25 mouse cellular contexts compared by ENCODE assay signal in genomic region chr8:4188605-4189004, GRCm38 (mm10). TPM values are rescaled to one million over a fixed set of nuclear protein-coding genes. Genes with fewer than 3 reads are reported as not detected.
A peak's percentile ranks its signal among the peaks of the same experiment; 100 is the strongest.
DNase-seq lines count a peak whose midpoint lies in the region; ATAC-seq lines count a peak whose summit lies in the region.
"Had no signal": no experiment of that assay in that cellular context is flagged by ENCODE, and none has a peak within 500 bp of the region (broad histone marks: within the 10 kb centered on the region; RNA-seq: fewer than 3 reads in every experiment).

No protein-coding gene starts in this region.

- peaks cover 25% of the 10 kb centered on the region for H3K4me1 ChIP-seq in hindbrain, embryonic 13.5 days (replicated peaks)
- peaks cover 7% of the 10 kb centered on the region; the same call in 1 of the 2 replicates for H3K4me1 ChIP-seq in hindbrain, embryonic 11.5 days (replicated peaks; ENCODE audit: control insufficient read depth, insufficient read depth, low read length)
- peaks cover 35% of the 10 kb centered on the region for H3K4me1 ChIP-seq in liver, embryonic 12.5 days

- H3K9me3 ChIP-seq in hindbrain, embryonic 13.5 days: no peaks in the 10 kb centered on the region
- H3K9me3 ChIP-seq in hindbrain, embryonic 11.5 days (ENCODE audit: control insufficient read depth, low read length): no peaks in the 10 kb centered on the region
- no peaks in the 10 kb centered on the region for H3K9me3 ChIP-seq in liver, embryonic 12.5 days (replicated peaks)
- H3K9me3 ChIP-seq: forebrain, embryonic 10.5 days; hindbrain, embryonic 10.5 days; limb, embryonic 10.5 days; midbrain, embryonic 12.5 days had no signal

- no peak for DNase-seq in hindbrain, embryonic 11.5 days (ENCODE audit: low spot score)
- no peak for DNase-seq in cerebellum, adult 18-20 months
- no peak for DNase-seq in kidney, adult 8-10 months
- DNase-seq: adrenal gland, postnatal 36 days; cerebellum, adult 2 months; gastrocnemius, postnatal 25 days; kidney, postnatal 4 days; right cerebral cortex, postnatal 14 days had no signal

- H3K4me2 ChIP-seq in hindbrain, embryonic 13.5 days: no peak overlapping the region
- no peak overlapping the region for H3K4me2 ChIP-seq in hindbrain, embryonic 11.5 days (replicated peaks; ENCODE audit: low read depth, low read length)
- peak overlapping the region; percentile 64 for H3K4me2 ChIP-seq in liver, embryonic 12.5 days
- H3K4me2 ChIP-seq: midbrain, embryonic 12.5 days had no signal

- H3K27me3 ChIP-seq in hindbrain, embryonic 13.5 days: no peaks in the 10 kb centered on the region
- H3K27me3 ChIP-seq in hindbrain, embryonic 11.5 days (ENCODE audit: control insufficient read depth, insufficient read depth, low read length): no peaks in the 10 kb centered on the region
- no peaks in the 10 kb centered on the region; the same call in 1 of the 2 replicates for H3K27me3 ChIP-seq in liver, embryonic 12.5 days (replicated peaks)
- H3K27me3 ChIP-seq: midbrain, embryonic 12.5 days had no signal

- H3K9ac ChIP-seq in hindbrain, embryonic 13.5 days: no peak overlapping the region
- no peak overlapping the region for H3K9ac ChIP-seq in hindbrain, embryonic 11.5 days (ENCODE audit: low read depth, low read length)
- peak overlapping the region; percentile 65 for H3K9ac ChIP-seq in liver, embryonic 12.5 days
- H3K9ac ChIP-seq: midbrain, embryonic 12.5 days had no signal

- no peak for ATAC-seq in hindbrain, embryonic 13.5 days (ENCODE audit: low FRiP score)
- ATAC-seq in hindbrain, embryonic 11.5 days (ENCODE audit: low FRiP score): no peak
- peak; percentile 36; the same call in 1 of the 2 replicates for ATAC-seq in erythroblast, adult 5-6 weeks (replicated peaks; ENCODE audit: low FRiP score, poor library complexity, severe bottlenecking)
- ATAC-seq in liver, embryonic 12.5 days: peak; percentile 64
- ATAC-seq in megakaryocyte-erythroid progenitor cell, adult 5-6 weeks (replicated peaks; ENCODE audit: low FRiP score, low TSS enrichment, poor library complexity, severe bottlenecking): 0 out of 2 replicates have a peak, but pooled peaks have one; percentile 1
- ATAC-seq: forebrain, embryonic 16.5 days; intestine, postnatal 0 days; lung, postnatal 0 days had no signal

- H3K27ac ChIP-seq in hindbrain, embryonic 13.5 days: 0 out of 2 replicates have a peak overlapping the region, but pooled peaks have one; percentile 35
- H3K27ac ChIP-seq in hindbrain, embryonic 11.5 days (ENCODE audit: low read depth, low read length): no peak overlapping the region
- peak overlapping the region; percentile 87 for H3K27ac ChIP-seq in liver, embryonic 12.5 days
- H3K27ac ChIP-seq: forebrain, embryonic 10.5 days; hindbrain, embryonic 10.5 days; limb, embryonic 10.5 days; midbrain, embryonic 12.5 days had no signal

- no peak overlapping the region for H3K4me3 ChIP-seq in hindbrain, embryonic 13.5 days
- H3K4me3 ChIP-seq in hindbrain, embryonic 11.5 days (ENCODE audit: low read depth, low read length): no peak overlapping the region
- no peak overlapping the region for H3K4me3 ChIP-seq in liver, embryonic 12.5 days
- H3K4me3 ChIP-seq: forebrain, embryonic 10.5 days; hindbrain, embryonic 10.5 days; limb, embryonic 10.5 days; midbrain, embryonic 12.5 days had no signal

- H3K36me3 ChIP-seq in hindbrain, embryonic 13.5 days: peaks cover 79% of the 10 kb centered on the region
- H3K36me3 ChIP-seq in hindbrain, embryonic 11.5 days (ENCODE audit: control insufficient read depth, insufficient read depth, low read length): no peaks in the 10 kb centered on the region
- peaks cover 8% of the 10 kb centered on the region; the same call in 1 of the 2 replicates for H3K36me3 ChIP-seq in liver, embryonic 12.5 days

RNA-seq across cellular contexts. Expression of gene Evi5l, which starts 22.2 kb away (rescaled TPM):
- 93.5 and 93.7 TPM in 2 replicates for polyA plus RNA-seq in hindbrain, embryonic 13.5 days (2015; fragmentation: Nextera tagmentation; extraction: Ambion mirVana)
- 28.1 and 33.5 TPM in 2 replicates for polyA plus RNA-seq in hindbrain, embryonic 11.5 days (2014; fragmentation: Nextera tagmentation; extraction: Ambion mirVana)
- total RNA-seq in erythroblast, adult 5-6 weeks (2015; ENCODE audit: low replicate concordance): 0.38 and 4.0 TPM in 2 replicates
- total RNA-seq in erythroblast, adult 5-6 weeks (2017; ENCODE audit: low replicate concordance): 3.6 and 4.2 TPM in 2 replicates
- 8.0 and 8.6 TPM in 2 replicates for polyA plus RNA-seq in liver, embryonic 12.5 days (2016; fragmentation: Nextera tagmentation; extraction: Ambion mirVana)
- total RNA-seq in megakaryocyte-erythroid progenitor cell, adult 5-6 weeks (2014; fragmentation: Nextera tagmentation): 5.0 and 9.1 TPM in 2 replicates
- total RNA-seq in megakaryocyte-erythroid progenitor cell, adult 5-6 weeks (2017): 7.4 and 9.7 TPM in 2 replicates

RNA-seq across cellular contexts. Expression of gene Prr36, which starts 28.7 kb away (rescaled TPM):
- 40.2 and 47.7 TPM in 2 replicates for polyA plus RNA-seq in hindbrain, embryonic 13.5 days (2015; fragmentation: Nextera tagmentation; extraction: Ambion mirVana)
- polyA plus RNA-seq in hindbrain, embryonic 11.5 days (2014; fragmentation: Nextera tagmentation; extraction: Ambion mirVana): 29.0 and 33.5 TPM in 2 replicates
- total RNA-seq in erythroblast, adult 5-6 weeks (2015; ENCODE audit: low replicate concordance): not detected in 2 replicates
- total RNA-seq in erythroblast, adult 5-6 weeks (2017; ENCODE audit: low replicate concordance): 0.09 TPM in 1 of 2 replicates, not detected in the other
- polyA plus RNA-seq in liver, embryonic 12.5 days (2016; fragmentation: Nextera tagmentation; extraction: Ambion mirVana): 0.25 and 0.43 TPM in 2 replicates
- 0.30 TPM in 1 of 2 replicates, not detected in the other for total RNA-seq in megakaryocyte-erythroid progenitor cell, adult 5-6 weeks (2014; fragmentation: Nextera tagmentation)
- total RNA-seq in megakaryocyte-erythroid progenitor cell, adult 5-6 weeks (2017): not detected in 2 replicates
- total RNA-seq: heart, adult 8-10 months; monocyte, adult 5-6 weeks; neutrophil, adult 5-6 weeks had no signal

RNA-seq across cellular contexts. Expression of gene Lrrc8e, which starts 38.0 kb away (rescaled TPM):
- not detected in 2 replicates for polyA plus RNA-seq in hindbrain, embryonic 13.5 days (2015; fragmentation: Nextera tagmentation; extraction: Ambion mirVana)
- polyA plus RNA-seq in hindbrain, embryonic 11.5 days (2014; fragmentation: Nextera tagmentation; extraction: Ambion mirVana): 0.06 TPM in 1 of 2 replicates, not detected in the other
- not detected in 2 replicates for total RNA-seq in erythroblast, adult 5-6 weeks (2015; ENCODE audit: low replicate concordance)
- not detected in 2 replicates for total RNA-seq in erythroblast, adult 5-6 weeks (2017; ENCODE audit: low replicate concordance)
- 0.18 and 0.37 TPM in 2 replicates for polyA plus RNA-seq in liver, embryonic 12.5 days (2016; fragmentation: Nextera tagmentation; extraction: Ambion mirVana)
- not detected in 2 replicates for total RNA-seq in megakaryocyte-erythroid progenitor cell, adult 5-6 weeks (2014; fragmentation: Nextera tagmentation)
- total RNA-seq in megakaryocyte-erythroid progenitor cell, adult 5-6 weeks (2017): not detected in 2 replicates
- total RNA-seq: layer of hippocampus, postnatal 10 days; monocyte, adult 5-6 weeks; neutrophil, adult 5-6 weeks had no signal
- polyA plus RNA-seq: cerebellum, adult 2 months; hindbrain, embryonic 10.5 days had no signal

RNA-seq across cellular contexts. Expression of gene Map2k7, which starts 49.9 kb away (rescaled TPM):
- 28.5 and 30.8 TPM in 2 replicates for polyA plus RNA-seq in hindbrain, embryonic 13.5 days (2015; fragmentation: Nextera tagmentation; extraction: Ambion mirVana)
- 20.4 and 22.4 TPM in 2 replicates for polyA plus RNA-seq in hindbrain, embryonic 11.5 days (2014; fragmentation: Nextera tagmentation; extraction: Ambion mirVana)
- 16.3 and 22.4 TPM in 2 replicates for total RNA-seq in erythroblast, adult 5-6 weeks (2015; ENCODE audit: low replicate concordance)
- 6.6 and 8.6 TPM in 2 replicates for total RNA-seq in erythroblast, adult 5-6 weeks (2017; ENCODE audit: low replicate concordance)
- 18.0 and 21.1 TPM in 2 replicates for polyA plus RNA-seq in liver, embryonic 12.5 days (2016; fragmentation: Nextera tagmentation; extraction: Ambion mirVana)
- 45.9 and 54.5 TPM in 2 replicates for total RNA-seq in megakaryocyte-erythroid progenitor cell, adult 5-6 weeks (2014; fragmentation: Nextera tagmentation)
- 28.6 and 36.7 TPM in 2 replicates for total RNA-seq in megakaryocyte-erythroid progenitor cell, adult 5-6 weeks (2017)

RNA-seq across cellular contexts. Expression of gene Gm49320, which starts 50.1 kb away (rescaled TPM):
- polyA plus RNA-seq in hindbrain, embryonic 13.5 days (2015; fragmentation: Nextera tagmentation; extraction: Ambion mirVana): 1.00 and 1.7 TPM in 2 replicates
- polyA plus RNA-seq in hindbrain, embryonic 11.5 days (2014; fragmentation: Nextera tagmentation; extraction: Ambion mirVana): 0.81 and 1.2 TPM in 2 replicates
- total RNA-seq in erythroblast, adult 5-6 weeks (2015; ENCODE audit: low replicate concordance): 0.84 TPM in 1 of 2 replicates, not detected in the other
- total RNA-seq in erythroblast, adult 5-6 weeks (2017; ENCODE audit: low replicate concordance): not detected in 2 replicates
- 0.18 and 0.43 TPM in 2 replicates for polyA plus RNA-seq in liver, embryonic 12.5 days (2016; fragmentation: Nextera tagmentation; extraction: Ambion mirVana)
- total RNA-seq in megakaryocyte-erythroid progenitor cell, adult 5-6 weeks (2014; fragmentation: Nextera tagmentation): 0.90 TPM in 1 of 2 replicates, not detected in the other
- total RNA-seq in megakaryocyte-erythroid progenitor cell, adult 5-6 weeks (2017): 0.75 TPM in 1 of 2 replicates, not detected in the other
- total RNA-seq: ES-E14; liver, adult 2 months; monocyte, adult 5-6 weeks had no signal

Comparison
In these comparisons a context has a peak if more than half of its experiments do, and no peak if none do; other contexts are left out.
1. ATAC-seq: peak in erythroblast, adult 5-6 weeks (single experiment), liver, embryonic 12.5 days (single experiment) and megakaryocyte-erythroid progenitor cell, adult 5-6 weeks (single experiment); none in hindbrain, embryonic 13.5 days (single experiment) and hindbrain, embryonic 11.5 days (single experiment).
2. RNA of gene Prr36, which starts 28.7 kb away (polyA plus RNA-seq): 40.2 to 47.7 TPM in hindbrain, embryonic 13.5 days and 29.0 to 33.5 TPM in hindbrain, embryonic 11.5 days; 0.25 to 0.43 TPM in liver, embryonic 12.5 days; every median in the first group is over 10 times any median in the second.